Mouse (Mus musculus) adrenal gland, postnatal 10 days (tissue): Measurements from ENCODE around the gene Srcin1. TPM values are rescaled to one million over a fixed set of nuclear protein-coding genes. Genes with fewer than 3 reads are reported as not detected.

Experiments
- DNase-seq: peaks from one replicate; pipeline ENCODE4 v3.0.0; 2021; ENCODE audit warnings: mixed read lengths
- total RNA-seq, 2 experiments: library from RNA; stranded (reverse); gene quantifications; 2 replicates each; pipeline ENCODE4 v1.2.3; 2021

Srcin1 gene
- total RNA-seq, 2 experiments from 2014 or later, result 7.1 to 10.1 TPM

- DNase-seq, result no peak
These were observed 112.8 kb downstream of the Srcin1 start for GRCm38 (mm10) chr11:97463166-97463565.

GRCm38 (mm10) chr11:97462538-97462937 is 113.4 kb downstream of the Srcin1 start:
- no peak for DNase-seq

DNA sequence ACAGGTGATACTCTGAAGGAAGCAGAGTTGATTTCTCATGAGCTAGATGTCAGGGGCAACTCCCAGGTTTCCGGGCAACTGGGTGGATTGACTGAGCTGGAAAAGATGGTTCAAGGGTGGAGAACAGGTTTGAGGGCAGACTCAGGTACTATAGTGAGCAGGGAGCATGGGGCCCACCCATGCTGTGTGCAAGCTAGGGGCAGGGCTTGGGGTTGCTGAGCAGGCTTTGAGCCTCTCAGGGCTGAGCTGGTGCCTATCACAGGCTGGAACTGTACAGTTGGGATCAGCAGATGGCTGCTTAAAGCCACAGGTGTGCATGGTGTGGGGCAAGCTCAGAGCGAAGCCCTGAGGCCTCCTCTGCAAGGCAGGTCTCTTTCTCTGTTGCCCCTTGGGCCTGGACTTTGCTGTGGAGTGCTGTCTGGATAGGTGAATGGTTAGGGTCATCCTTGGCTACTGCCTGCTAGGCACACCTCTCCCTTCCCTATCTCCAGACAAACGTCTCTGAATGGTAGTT is 114.6 kb downstream of the Srcin1 start:
- DNase-seq, result no peak

Other genes with a start within 250 kb of the Srcin1 start
- 1 to 10 TPM; 3.0 to 3.4 TPM for gene Gpr179, start 224.1 kb downstream of the Srcin1 start, total RNA-seq
- 10 to 100 TPM; 16.9 to 20.1 TPM for gene Socs7, start 213.6 kb downstream of the Srcin1 start, total RNA-seq
- gene Arhgap23, start 160.7 kb downstream of the Srcin1 start, total RNA-seq, result 10 to 100 TPM; 30.9 to 32.3 TPM
- gene 4933428G20Rik, start 75.8 kb downstream of the Srcin1 start, total RNA-seq, result under 1 TPM in 1 of 2 experiments, not detected in 1; 0.18 TPM
- gene Epop, start 53.5 kb upstream of the Srcin1 start, total RNA-seq, result 1 to 10 TPM; 3.5 to 5.1 TPM
- gene Mllt6, start 87.2 kb upstream of the Srcin1 start, total RNA-seq, result 10 to 100 TPM; 36.1 to 48.2 TPM
- gene Cisd3, start 109.6 kb upstream of the Srcin1 start, total RNA-seq, result 100 to 1,000 TPM; 260 to 277 TPM
- gene Pcgf2, start 124.3 kb upstream of the Srcin1 start, total RNA-seq, result 10 to 100 TPM; 29.7 to 41.0 TPM
- 100 to 1,000 TPM; 231 to 234 TPM for gene Psmb3, start 127.2 kb upstream of the Srcin1 start, total RNA-seq
- gene Pip4k2b, start 168.5 kb upstream of the Srcin1 start, total RNA-seq, result 10 to 100 TPM; 27.3 to 33.3 TPM
- 10 to 100 TPM; 19.9 to 20.0 TPM for gene Cwc25, start 190.4 kb upstream of the Srcin1 start, total RNA-seq
- gene 1700001P01Rik, start 199.7 kb upstream of the Srcin1 start, total RNA-seq, result under 1 TPM in 1 of 2 experiments, not detected in 1; 0.51 TPM
- gene Rpl23, start 206.3 kb upstream of the Srcin1 start, total RNA-seq, result 100 to 1,000 TPM; 958 to 975 TPM
- 100 to 1,000 TPM; 107 to 122 TPM for gene Lasp1, start 222.8 kb upstream of the Srcin1 start, total RNA-seq